Mouse (Mus musculus): ENCODE data around the gene Lrrc4b.

Lrrc4b gene

GRCm38 (mm10) chr7:44463556-44464225, 34.9 kb downstream of the Lrrc4b start:
- peak; percentile 31 to 48 for DNase-seq (ENCODE audit: low spot score in 2 of 2)

DNA sequence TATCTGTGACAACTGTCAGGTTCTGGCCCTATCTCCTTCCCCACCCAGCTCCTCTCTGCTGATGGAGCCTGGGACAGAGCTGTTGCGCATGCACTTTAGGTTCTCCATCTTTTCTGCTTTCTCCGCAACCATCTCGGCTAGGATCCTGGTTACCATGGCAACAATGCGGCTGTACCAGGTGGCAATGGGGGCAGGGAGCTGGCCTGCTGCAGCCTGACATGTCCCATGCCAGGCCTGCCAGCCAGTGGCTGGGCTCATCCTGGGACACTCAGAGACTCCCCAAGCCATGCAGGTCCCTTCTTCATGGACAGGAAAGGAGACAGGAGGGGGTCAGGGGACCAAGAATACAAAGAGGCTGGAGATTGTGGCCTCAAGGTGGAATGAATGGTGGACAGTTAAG, 35.7 kb downstream of the Lrrc4b start:
- DNase-seq (ENCODE audit: low spot score in 2 of 2): peak; percentile 91 to 94

DNA sequence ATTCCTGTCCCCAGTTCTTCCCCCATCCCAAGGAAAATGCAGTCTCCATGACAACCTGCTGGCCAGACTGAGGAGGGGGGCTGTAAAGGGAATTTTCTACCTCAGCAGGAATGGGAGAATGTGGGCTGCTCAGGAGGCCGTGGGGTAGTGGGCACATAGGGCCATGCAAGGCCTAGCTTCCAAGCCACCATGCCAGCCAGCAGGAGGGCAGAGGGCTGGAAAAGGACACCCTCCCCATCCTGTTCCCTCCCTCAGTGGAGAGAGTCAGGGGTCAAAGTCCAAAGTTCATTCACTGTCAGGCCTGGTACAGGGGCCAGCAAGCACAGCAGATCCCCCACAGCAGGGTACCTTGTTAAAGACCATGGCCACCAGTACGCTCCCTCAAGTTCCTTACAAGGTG, 36.3 kb downstream of the Lrrc4b start, which contains the start of gene Aspdh:
Aspdh (plus strand) TSS at position 281 of the 400 bp plus-strand sequence.
- DNase-seq (ENCODE audit: low spot score in 2 of 2): peak; percentile 47 to 56

DNA sequence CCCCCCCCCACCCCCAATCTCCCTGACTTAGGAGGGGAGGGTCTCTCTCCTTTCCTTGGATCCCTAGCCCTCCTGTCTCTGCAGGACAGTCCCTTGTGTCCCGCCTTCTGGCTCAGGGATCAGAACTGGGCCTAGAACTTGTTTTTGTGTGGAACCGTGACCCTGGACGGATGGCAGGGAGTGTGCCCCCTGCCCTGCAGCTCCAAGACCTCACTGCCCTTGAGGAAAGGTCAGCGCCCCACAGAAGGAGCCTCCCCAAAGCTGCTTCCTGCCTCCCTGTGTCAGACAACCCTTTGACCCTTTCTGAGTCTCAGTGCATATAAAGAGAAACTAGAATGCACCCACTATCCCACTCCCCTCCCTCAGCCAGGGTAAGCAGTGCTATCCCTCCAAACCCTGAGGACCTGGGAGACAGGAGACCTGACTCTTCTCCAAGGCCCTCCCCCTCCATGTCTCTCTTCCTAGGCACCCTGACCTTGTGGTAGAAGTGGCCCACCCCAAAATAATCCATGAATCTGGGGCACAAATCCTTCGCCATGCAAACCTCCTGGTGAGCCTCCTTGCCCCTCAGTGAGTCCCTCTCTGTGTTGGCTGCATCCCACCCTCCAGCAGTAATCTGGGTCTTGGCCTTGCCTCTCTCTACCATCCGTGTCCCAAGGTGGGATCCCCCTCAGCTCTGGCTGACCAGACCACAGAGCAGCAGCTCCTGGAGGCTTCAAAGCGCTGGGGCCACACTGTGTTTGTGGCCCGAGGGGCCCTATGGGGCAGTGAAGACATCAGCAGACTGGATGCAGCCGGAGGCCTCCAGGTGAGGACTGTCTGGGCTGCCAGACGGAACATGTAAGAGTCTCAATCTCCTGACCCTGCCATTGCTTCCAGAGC, 37.4 kb downstream of the Lrrc4b start:
- peak; percentile 55 to 65 for DNase-seq (ENCODE audit: low spot score in 2 of 2)

- DNase-seq (ENCODE audit: low spot score in 2 of 2): peak; percentile 62 to 73
Observed at GRCm38 (mm10) chr7:44466888-44467311, 38.1 kb downstream of the Lrrc4b start.

DNA sequence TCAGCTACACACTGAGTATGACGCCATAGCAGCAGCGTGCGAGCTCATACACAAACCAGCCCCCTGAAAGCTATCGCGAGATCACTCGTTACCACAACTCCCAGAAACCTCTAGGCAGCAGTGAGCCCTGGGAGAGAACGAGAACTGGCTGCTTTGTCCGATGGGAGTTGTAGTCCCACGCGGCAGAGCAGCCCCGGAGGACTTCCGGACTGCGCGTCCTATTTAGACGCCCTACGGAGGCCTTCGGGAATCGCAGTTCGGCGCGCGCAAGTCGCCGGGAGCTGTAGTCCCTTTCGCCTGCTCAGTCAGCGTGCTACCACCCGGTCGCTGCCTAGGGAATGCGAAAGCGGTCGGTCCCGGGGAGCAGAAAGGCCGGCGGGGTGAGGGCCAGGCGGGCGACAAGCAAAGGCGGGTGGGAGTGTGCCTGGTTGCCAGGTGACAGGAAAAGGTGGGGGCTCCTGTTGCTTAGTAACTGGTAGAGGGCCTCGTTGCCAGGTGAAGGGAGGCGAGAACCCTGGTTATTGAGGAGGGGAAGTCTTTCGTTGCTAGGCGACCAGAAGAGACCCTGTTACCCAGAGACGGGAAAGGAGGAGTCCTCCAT, 39.1 kb downstream of the Lrrc4b start, which contains the start of gene Josd2:
Josd2 (plus strand) TSS at position 170 of the 601 bp plus-strand sequence.
- peak; percentile 98 to 99 for DNase-seq (ENCODE audit: low spot score in 2 of 2)

DNA sequence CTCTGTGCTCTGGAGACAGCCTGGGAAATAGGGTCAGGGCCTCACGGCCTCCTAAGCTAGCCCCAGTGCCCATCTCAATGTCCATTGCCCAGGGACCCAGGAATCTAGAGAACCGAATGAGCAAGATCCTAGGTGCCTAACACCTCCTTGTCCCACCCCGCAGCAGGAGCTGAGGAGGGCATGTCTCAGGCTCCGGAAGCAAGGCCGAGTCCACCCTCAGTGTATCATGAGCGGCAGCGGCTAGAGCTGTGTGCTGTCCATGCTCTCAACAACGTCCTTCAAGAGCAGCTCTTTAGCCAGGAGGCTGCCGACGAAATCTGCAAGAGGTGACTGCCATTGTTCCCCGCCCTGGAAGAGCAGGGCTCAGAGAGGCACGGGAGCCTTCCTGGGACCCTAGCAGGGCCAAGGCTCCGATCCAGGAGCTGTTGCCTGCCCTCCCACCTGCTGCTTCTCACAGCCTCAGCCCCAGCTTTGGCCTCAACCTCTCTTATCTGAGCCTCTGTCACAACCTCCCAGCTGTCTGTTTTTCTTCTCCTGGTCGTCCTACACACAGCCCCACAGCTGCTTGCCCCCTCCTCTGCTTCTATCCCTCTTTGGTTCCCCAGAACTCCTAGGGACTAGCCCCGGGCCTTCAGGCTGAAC, 39.9 kb downstream of the Lrrc4b start:
- DNase-seq (ENCODE audit: low spot score in 2 of 2): peak; percentile 44 to 54

GRCm38 (mm10) chr7:44469677-44470675, 41.2 kb downstream of the Lrrc4b start:
- peak; percentile 25 to 28 for DNase-seq (ENCODE audit: low spot score in 2 of 2)

DNA sequence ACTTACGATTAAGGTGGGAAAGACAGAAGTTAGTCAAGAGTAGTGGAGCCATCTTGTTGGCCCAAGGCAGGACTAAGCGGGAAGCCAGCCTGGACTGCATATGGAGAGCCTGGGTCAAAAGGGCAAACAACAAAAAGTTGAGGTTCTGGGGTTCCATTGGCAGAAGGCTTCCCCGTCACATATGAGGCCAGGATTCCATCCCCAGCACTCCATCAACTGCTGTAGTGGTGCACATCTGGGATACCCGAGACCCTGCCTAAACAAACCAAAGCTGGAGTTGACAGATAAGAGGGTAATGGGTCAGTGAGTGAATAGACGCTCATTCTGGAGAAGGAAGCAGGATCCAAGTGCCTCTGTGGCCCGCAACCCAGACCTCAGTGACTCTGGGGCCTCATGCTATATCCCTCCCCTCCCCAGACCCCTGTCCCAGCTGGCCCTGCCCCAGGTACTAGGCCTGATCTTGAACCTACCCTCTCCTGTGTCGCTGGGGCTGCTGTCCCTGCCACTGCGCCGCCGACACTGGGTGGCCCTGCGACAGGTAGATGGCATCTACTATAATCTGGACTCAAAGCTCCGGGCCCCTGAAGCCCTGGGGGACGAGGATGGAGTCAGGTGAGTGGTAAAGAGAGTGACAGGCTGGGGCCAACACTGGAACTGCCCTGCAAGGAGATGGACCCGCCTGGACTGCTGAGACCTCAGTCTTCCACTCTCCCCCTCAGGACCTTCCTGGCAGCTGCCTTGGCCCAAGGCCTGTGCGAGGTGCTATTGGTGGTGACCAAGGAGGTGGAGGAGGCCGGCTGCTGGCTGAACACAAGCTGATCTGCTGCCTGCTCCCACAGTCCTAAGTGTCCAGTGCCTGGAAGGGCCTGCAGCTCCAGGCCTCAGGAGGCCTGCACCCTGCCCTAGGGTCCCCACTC, 42.1 kb downstream of the Lrrc4b start:
- DNase-seq (ENCODE audit: low spot score in 2 of 2): peak; percentile 35 to 47

DNA sequence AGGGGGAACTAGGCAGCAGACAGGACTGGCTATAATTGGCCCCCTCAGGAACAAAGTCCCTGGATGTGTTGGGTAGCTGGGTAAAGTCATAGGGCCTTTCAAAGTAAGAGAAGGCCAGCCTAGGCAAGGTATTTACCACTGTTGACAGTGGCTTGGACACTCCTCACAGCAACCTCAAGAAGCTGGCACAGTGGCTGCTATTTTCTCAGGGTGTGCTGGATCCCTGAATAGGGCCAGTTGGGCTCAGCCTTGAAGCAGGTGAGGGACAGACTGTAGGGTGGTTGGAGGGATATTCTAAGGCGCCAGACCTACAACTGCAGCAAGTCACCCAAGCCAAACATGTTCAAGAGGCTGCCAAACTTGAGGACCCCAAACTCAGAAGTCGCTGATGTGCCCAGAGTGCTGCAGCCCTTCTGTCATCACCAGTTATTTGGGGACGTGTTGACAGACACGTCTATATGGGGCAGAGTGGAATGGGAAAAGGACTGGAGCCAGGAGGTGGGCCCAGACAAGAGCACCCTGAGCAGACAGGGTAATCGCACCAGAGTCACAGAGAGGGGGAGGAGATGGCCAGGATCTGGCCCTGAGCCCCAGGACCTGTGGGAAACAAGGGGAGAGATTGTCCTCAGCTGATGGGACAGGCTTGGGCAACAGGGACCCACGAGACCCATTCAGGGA, 43.2 kb downstream of the Lrrc4b start:
- DNase-seq (ENCODE audit: low spot score in 2 of 2): peak; percentile 34 to 49

- DNase-seq (ENCODE audit: low spot score in 2 of 2): no peak
Observed at GRCm38 (mm10) chr7:44472558-44472885, 43.7 kb downstream of the Lrrc4b start.

- DNase-seq (ENCODE audit: low spot score in 2 of 2): peak; percentile 21 to 26
Observed at GRCm38 (mm10) chr7:44472961-44473646, 44.3 kb downstream of the Lrrc4b start.

DNA sequence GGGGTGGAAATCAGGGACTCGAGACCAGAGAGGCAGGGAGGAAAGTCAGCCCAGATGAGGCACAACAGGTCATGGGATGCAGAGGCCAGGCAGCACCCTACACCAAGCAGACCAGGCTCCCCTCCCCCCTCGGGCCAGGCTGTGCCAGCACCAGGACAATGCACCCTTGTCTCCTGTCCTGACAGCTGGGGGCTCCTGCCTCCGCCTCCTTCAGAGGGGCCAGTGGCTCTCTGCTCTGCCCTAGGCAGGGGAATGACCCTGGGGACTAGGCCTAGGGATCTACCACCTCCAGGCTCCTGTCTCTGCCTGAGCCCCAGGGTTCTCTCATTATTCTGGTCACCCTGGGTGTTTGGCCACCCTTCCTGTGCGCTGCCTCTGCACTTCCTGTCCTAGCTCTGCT, 45.6 kb downstream of the Lrrc4b start:
- peak; percentile 82 to 85 for DNase-seq (ENCODE audit: low spot score in 2 of 2)

DNA sequence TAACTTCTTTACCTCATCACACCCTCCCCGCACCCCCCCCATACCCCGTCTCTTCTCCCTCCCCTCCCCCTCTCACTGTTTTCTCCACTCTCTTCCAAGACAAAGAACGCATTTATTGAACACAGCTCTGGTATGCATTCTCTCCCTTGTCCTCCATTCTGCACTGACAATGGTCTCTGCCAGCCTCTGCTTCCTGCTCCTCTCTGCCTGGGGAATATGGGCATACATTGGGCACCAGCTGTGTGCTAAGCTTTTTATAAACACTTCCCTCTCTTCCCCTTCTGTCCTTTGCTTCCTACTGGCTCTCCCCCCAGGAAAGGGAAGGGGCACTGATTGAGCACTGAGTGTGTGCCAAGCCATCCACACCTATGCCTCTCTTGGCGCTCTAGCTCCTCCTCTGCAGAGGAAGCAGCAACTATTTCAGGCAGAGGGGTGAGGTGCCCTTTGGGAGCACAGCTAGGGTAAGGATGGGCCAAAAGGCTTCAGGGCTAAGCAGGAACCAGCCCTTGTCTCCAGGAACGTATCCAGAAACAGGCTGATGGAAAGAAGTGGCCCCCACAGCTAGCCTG, 46.3 kb downstream of the Lrrc4b start:
- peak; percentile 27 to 47 for DNase-seq (ENCODE audit: low spot score in 2 of 2)

DNA sequence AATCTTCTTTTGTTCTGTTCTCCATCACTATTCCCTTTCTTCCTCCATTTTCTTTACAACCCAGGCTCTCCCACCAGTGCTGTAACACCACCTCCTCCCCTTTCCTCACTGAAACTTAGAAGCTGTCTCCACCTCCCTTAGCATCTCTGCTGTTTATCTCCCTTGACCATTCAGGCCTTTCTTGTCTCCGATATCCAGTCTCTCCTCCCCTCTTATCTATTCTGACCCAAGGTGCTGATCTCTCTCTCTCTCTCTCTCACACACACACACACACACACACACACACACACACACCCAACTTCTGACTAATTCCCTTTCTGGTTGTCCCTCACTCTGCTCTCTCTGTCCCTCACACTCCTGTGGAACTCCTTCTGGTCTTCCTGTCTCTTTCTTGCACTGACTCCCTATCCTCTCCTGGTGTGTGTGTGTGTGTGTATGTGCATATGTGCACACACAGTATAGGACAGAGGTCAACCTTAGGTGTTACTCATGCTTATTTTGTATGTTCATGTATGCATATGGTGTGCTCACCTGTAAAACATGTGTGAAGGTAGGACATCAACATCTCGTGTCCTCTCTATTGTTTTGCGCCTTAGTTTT, 54.1 kb downstream of the Lrrc4b start:
- no peak for DNase-seq (ENCODE audit: low spot score in 2 of 2)

GRCm38 (mm10) chr7:44484109-44484508, 55.3 kb downstream of the Lrrc4b start:
- DNase-seq (ENCODE audit: low spot score in 2 of 2): no peak

- DNase-seq (ENCODE audit: low spot score in 2 of 2): peak; percentile 83 to 90
Observed at GRCm38 (mm10) chr7:44484841-44485571, 56.2 kb downstream of the Lrrc4b start.
